Mouse (Mus musculus) stomach, postnatal 0 days (tissue): ENCODE results near the gene Hsf4.

Experiments
- CTCF ChIP-seq: IDR thresholded peaks from 2 replicates; pipeline ENCODE4 v1.5.1; 2016; ENCODE audit warnings: antibody characterized with exemption, low read depth, mild to moderate bottlenecking, moderate library complexity
- EP300 ChIP-seq: optimal IDR thresholded peaks from 2 replicates; pipeline ENCODE3; 2016; ENCODE audit warnings: antibody characterized with exemption

DNA sequence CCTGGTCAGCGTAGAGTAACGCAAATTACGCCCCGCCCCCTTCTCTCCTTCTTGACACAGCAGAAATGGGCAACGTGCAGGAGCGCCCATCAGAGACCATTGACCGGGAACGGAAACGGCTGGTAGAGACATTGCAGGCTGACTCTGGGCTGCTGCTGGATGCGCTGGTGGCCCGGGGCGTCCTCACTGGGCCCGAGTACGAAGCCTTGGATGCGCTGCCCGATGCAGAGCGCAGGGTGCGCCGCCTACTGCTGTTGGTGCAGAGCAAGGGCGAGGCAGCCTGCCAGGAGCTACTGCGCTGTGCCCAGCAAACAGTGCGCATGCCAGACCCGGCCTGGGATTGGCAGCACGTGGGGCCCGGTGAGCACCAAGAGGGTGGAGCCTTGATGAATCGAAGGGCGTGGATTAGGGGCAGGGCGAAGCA lies 9.3 kb downstream of the Hsf4 start:
- TF ChIP-seq CTCF = peak; percentile 66
- no peak for TF ChIP-seq EP300
